Mouse (Mus musculus): ENCODE results near the gene Steap2.
"Not testable (repeated sequence)": the region's sequence is repeated elsewhere in the genome, so short reads cannot be mapped to it uniquely, and the experiment has no call there.

Steap2 gene

GRCm38 (mm10) chr5:5693956-5694653 is at the start of gene Steap2:
Gene Steap2 (minus strand): TSS chr5:5694578.
- DNase-seq (ENCODE audit: low read depth, low spot score), result no peak

GRCm38 (mm10) chr5:5734445-5734844 is 40.1 kb upstream of the Steap2 start:
- DNase-seq (ENCODE audit: low read depth, low spot score), result no peak

GRCm38 (mm10) chr5:5732858-5733257 is 38.5 kb upstream of the Steap2 start:
- no peak for DNase-seq (ENCODE audit: low read depth, low spot score)

GRCm38 (mm10) chr5:5732208-5732607 is 37.8 kb upstream of the Steap2 start:
- no peak for DNase-seq (ENCODE audit: low read depth, low spot score)

- no peak for DNase-seq (ENCODE audit: low read depth, low spot score)
These were observed 35.5 kb upstream of the Steap2 start for GRCm38 (mm10) chr5:5729904-5730303.

- no peak for DNase-seq (ENCODE audit: low read depth, low spot score)
These were observed 27.8 kb upstream of the Steap2 start for GRCm38 (mm10) chr5:5722217-5722616.

- no peak for DNase-seq (ENCODE audit: low read depth, low spot score)
These were observed 16.7 kb upstream of the Steap2 start for GRCm38 (mm10) chr5:5711032-5711431.

GRCm38 (mm10) chr5:5707341-5708278 is 13.2 kb upstream of the Steap2 start:
- DNase-seq (ENCODE audit: low read depth, low spot score), result no peak

- DNase-seq (ENCODE audit: low read depth, low spot score), result no peak
These were observed 10.6 kb upstream of the Steap2 start for GRCm38 (mm10) chr5:5705019-5705418.

GRCm38 (mm10) chr5:5700386-5700785 is 6.0 kb upstream of the Steap2 start:
- no peak for DNase-seq (ENCODE audit: low read depth, low spot score)

- no peak for DNase-seq (ENCODE audit: low read depth, low spot score)
These were observed 4.5 kb upstream of the Steap2 start for GRCm38 (mm10) chr5:5698830-5699229.

GRCm38 (mm10) chr5:5695401-5695942 is 1.1 kb upstream of the Steap2 start:
- DNase-seq (ENCODE audit: low read depth, low spot score), result no peak

- DNase-seq (ENCODE audit: low read depth, low spot score), result no peak
These were observed 830 bp downstream of the Steap2 start for GRCm38 (mm10) chr5:5693541-5693955.

- DNase-seq (ENCODE audit: low read depth, low spot score), result no peak
These were observed 2.1 kb downstream of the Steap2 start for GRCm38 (mm10) chr5:5692167-5692738.

GRCm38 (mm10) chr5:5688945-5689540 is 5.3 kb downstream of the Steap2 start:
- DNase-seq (ENCODE audit: low read depth, low spot score), result no peak

- no peak for DNase-seq (ENCODE audit: low read depth, low spot score)
These were observed 6.2 kb downstream of the Steap2 start for GRCm38 (mm10) chr5:5688228-5688627.

- DNase-seq (ENCODE audit: low read depth, low spot score), result no peak
These were observed 7.4 kb downstream of the Steap2 start for GRCm38 (mm10) chr5:5686973-5687372.

GRCm38 (mm10) chr5:5684946-5685345 is 9.4 kb downstream of the Steap2 start:
- not testable (repeated sequence) for DNase-seq (ENCODE audit: low read depth, low spot score)

GRCm38 (mm10) chr5:5683292-5683691 is 11.1 kb downstream of the Steap2 start:
- no peak for DNase-seq (ENCODE audit: low read depth, low spot score)

- DNase-seq (ENCODE audit: low read depth, low spot score), result no peak
These were observed 14.9 kb downstream of the Steap2 start for GRCm38 (mm10) chr5:5679459-5679858.

GRCm38 (mm10) chr5:5676082-5676481 is 18.3 kb downstream of the Steap2 start:
- DNase-seq (ENCODE audit: low read depth, low spot score), result no peak

- DNase-seq (ENCODE audit: low read depth, low spot score), result no peak
These were observed 25.5 kb downstream of the Steap2 start for GRCm38 (mm10) chr5:5668920-5669319.

Measured in CD4-positive, CD25-positive, alpha-beta regulatory T cell, adult 2 months (primary cell).